Mouse (Mus musculus) MEL (cell line): ENCODE data around the gene Ncoa5.
A peak's percentile ranks its signal among the peaks of the same experiment; 100 is the strongest.

Experiments used
- CHD2 ChIP-seq: IDR thresholded peaks from 2 replicates; pipeline ENCODE4 v1.6.1; 2011; ENCODE audit warnings: low read length, improper control_type of control experiment
- CTCF ChIP-seq, 3 experiments: IDR thresholded peaks in 2 of 3; conservative IDR thresholded peaks in 1 of 3; 2 replicates each; pipeline ENCODE4 v1.5.1; 2011 to 2012; ENCODE audit warnings: low read length in 3 of 3, low read depth in 2 of 3, mild to moderate bottlenecking in 2 of 3, improper control_type of control experiment in 1 of 3, inconsistent platforms in 1 of 3, mixed read lengths in 1 of 3, moderate library complexity in 1 of 3; ENCODE audit not compliant: control insufficient read depth in 1 of 3, insufficient read depth in 1 of 3, poor library complexity in 1 of 3, severe bottlenecking in 1 of 3
- EP300 ChIP-seq, 2 experiments: IDR thresholded peaks; 2 replicates each; pipeline ENCODE4 v1.6.1; 2011; ENCODE audit warnings: improper control_type of control experiment in 2 of 2, low read length in 2 of 2, low read depth in 1 of 2, mild to moderate bottlenecking in 1 of 2
- GATA1 ChIP-seq: IDR thresholded peaks from 2 replicates; pipeline ENCODE4 v1.6.1; 2011; ENCODE audit warnings: low read depth, low read length, improper control_type of control experiment
- HCFC1 ChIP-seq: IDR thresholded peaks from 2 replicates; pipeline ENCODE4 v1.6.1; 2012; ENCODE audit warnings: low read depth, mild to moderate bottlenecking, inconsistent platforms, low read length, improper control_type of control experiment, moderate library complexity
- MAZ ChIP-seq: IDR thresholded peaks from 2 replicates; pipeline ENCODE4 v1.6.1; 2012; ENCODE audit warnings: low read depth, mild to moderate bottlenecking, inconsistent platforms, low read length, improper control_type of control experiment
- POLR2A ChIP-seq, 2 experiments: IDR thresholded peaks; 2 replicates each; pipeline ENCODE4 v1.6.1; 2011 to 2012; ENCODE audit warnings: low read length in 2 of 2, mild to moderate bottlenecking in 2 of 2, control low read depth in 1 of 2, improper control_type of control experiment in 1 of 2, low read depth in 1 of 2, moderate library complexity in 1 of 2; ENCODE audit not compliant: control insufficient read depth in 1 of 2, insufficient read depth in 1 of 2, poor library complexity in 1 of 2
- USF1 ChIP-seq: IDR thresholded peaks from 2 replicates; pipeline ENCODE4 v1.6.1; 2014; ENCODE audit warnings: low read depth, mild to moderate bottlenecking, inconsistent platforms, low read length, improper control_type of control experiment, moderate library complexity
- USF2 ChIP-seq, 2 experiments: IDR thresholded peaks; 2 replicates each; pipeline ENCODE4 v1.6.1; 2011 to 2012; ENCODE audit warnings: improper control_type of control experiment in 2 of 2, low read length in 2 of 2, borderline replicate concordance in 1 of 2, inconsistent platforms in 1 of 2, low read depth in 1 of 2, mild to moderate bottlenecking in 1 of 2; ENCODE audit not compliant: insufficient read depth in 1 of 2

DNA sequence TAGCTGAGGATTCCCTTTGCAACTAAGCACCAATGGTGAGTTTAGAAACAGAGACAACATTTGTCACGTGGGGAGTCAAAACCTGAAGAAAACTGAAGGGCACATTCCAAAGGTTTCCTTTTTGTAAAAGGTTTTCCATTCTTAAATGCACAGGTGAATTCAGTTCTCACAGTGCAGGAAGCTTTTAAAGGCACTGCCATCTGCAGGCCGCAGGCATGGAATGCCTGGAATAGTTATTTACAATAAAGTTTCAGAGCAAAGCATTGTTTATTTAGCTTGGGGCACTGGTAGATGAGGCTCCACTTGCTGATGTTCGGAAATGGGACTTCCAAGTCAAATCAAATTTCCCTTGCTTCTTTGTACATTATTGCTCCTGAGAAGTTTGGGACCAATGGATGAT is 2.1 kb downstream of the Ncoa5 start:
- TF ChIP-seq USF1, result no peak
- no peak for TF ChIP-seq USF2 (IDR thresholded peaks at IDR 0.05; ENCODE audit: borderline replicate concordance in 1 of 2, insufficient read depth in 1 of 2, low read depth in 1 of 2, low read length in 2 of 2)
- TF ChIP-seq HCFC1, result no peak
- no peak for TF ChIP-seq CHD2
- no peak for TF ChIP-seq EP300 (IDR thresholded peaks at IDR 0.05; ENCODE audit: low read depth in 1 of 2, low read length in 2 of 2)
- TF ChIP-seq CTCF (IDR thresholded peaks at IDR 0.05 in 2 of 3, conservative IDR thresholded peaks at IDR 0.05 in 1 of 3; ENCODE audit: control insufficient read depth in 1 of 3, insufficient read depth in 1 of 3, low read depth in 2 of 3, low read length in 3 of 3, poor library complexity in 1 of 3, severe bottlenecking in 1 of 3), result peak in 1 of 3 experiments; percentile 7; a peak in 1 of 6 replicates
- no peak for TF ChIP-seq GATA1
- no peak for TF ChIP-seq POLR2A (IDR thresholded peaks at IDR 0.05; ENCODE audit: control insufficient read depth in 1 of 2, insufficient read depth in 1 of 2, low read depth in 1 of 2, low read length in 2 of 2, poor library complexity in 1 of 2)
- TF ChIP-seq MAZ, result no peak
